Mouse (Mus musculus): ENCODE results near the gene Slc16a10. TPM values are rescaled to one million over a fixed set of nuclear protein-coding genes. Genes with fewer than 3 reads are reported as not detected.

Gene Slc16a10
- total and polyA plus RNA-seq, 3 experiments = 4.1 to 10.4 (median 4.5) TPM

DNA sequence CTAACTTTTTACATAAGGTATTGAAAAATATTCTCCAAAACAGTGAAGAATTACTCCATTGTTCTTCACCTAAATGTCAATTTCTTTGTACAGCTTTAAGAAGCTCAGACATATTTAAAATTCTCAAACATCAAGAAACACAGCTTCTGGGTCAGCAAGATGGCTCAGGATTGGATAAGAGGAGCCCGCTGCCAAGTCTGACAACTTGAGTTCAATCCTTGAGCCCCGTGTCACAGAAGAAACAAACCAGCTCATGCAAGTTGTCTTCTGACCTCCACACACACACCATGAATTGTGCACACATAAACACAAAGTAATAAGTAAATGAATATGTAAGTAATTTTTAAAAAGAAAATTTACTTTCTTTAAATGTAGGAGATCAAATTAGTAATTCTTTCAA is 50.6 kb downstream of the Slc16a10 start:
- Histone ChIP-seq H3K4me3 (replicated peaks in 1 of 3; ENCODE audit: low read depth in 2 of 3, low read length in 2 of 3, poor library complexity in 1 of 3) (no peak overlapping the region), H3K9ac (ENCODE audit: insufficient read depth, low read depth) (no peak overlapping the region), H3K27me3 (replicated peaks) (no peaks in the 10 kb centered on the region), H3K4me1 (ENCODE audit: control insufficient read depth in 1 of 2, insufficient read depth in 2 of 2) (peaks cover 4 to 10% of the 10 kb centered on the region in 2 experiments; a peak in 2 of 4 replicates), H3K27ac (ENCODE audit: insufficient read depth, low read depth) (no peak overlapping the region), H3K79me2 (replicated peaks; ENCODE audit: control insufficient read depth, extremely low read depth, insufficient read depth, poor library complexity, severe bottlenecking) (no peaks in the 10 kb centered on the region), H3K36me3 (replicated peaks in 1 of 2; ENCODE audit: control insufficient read depth in 1 of 2, insufficient read depth in 1 of 2, low read length in 1 of 2) (no peaks in the 10 kb centered on the region), H3K9me3 (replicated peaks; ENCODE audit: low read length) (peaks cover 2% of the 10 kb centered on the region), H3K4me2 (ENCODE audit: insufficient read depth, low read depth, poor library complexity, severe bottlenecking) (no peak overlapping the region)
- DNase-seq (ENCODE audit: extremely low read depth) = no peak
- dilution Hi-C loops (cut with MboI; ENCODE audit: extremely low pct_ligation_motif_present, extremely low pct_unique_long_range_greater_than_20kb, low sequenced_read_pairs) (no loop called here), in situ Hi-C loops (cut with MboI; ENCODE audit: low pct_ligation_motif_present, low pct_unique_long_range_greater_than_20kb, low sequenced_read_pairs) (no loop called here)
- TF ChIP-seq TCF12 (IDR thresholded peaks at IDR 0.05; ENCODE audit: low read depth, low read length) = no peak
- no peak for TF ChIP-seq MAZ (IDR thresholded peaks at IDR 0.05; ENCODE audit: low read depth, low read length)
- no peak for TF ChIP-seq USF2 (conservative IDR thresholded peaks at IDR 0.05; ENCODE audit: low read depth, low read length)
- no peak for TF ChIP-seq NRF1 (IDR thresholded peaks at IDR 0.05; ENCODE audit: low read depth, low read length)
- no peak for TF ChIP-seq POLR2A (IDR thresholded peaks at IDR 0.05; ENCODE audit: low read depth, low read length)
- TF ChIP-seq CTCF (conservative IDR thresholded peaks at IDR 0.05 in 1 of 2, IDR thresholded peaks at IDR 0.05 in 1 of 2; ENCODE audit: low read depth in 2 of 2, low read length in 2 of 2) = no peak
- no peak for TF ChIP-seq SIN3A (IDR thresholded peaks at IDR 0.05; ENCODE audit: low read length)
- no peak for TF ChIP-seq E2F4 (IDR thresholded peaks at IDR 0.05; ENCODE audit: insufficient replicate concordance, low read depth, low read length)
- TF ChIP-seq ELF1 (IDR thresholded peaks at IDR 0.05; ENCODE audit: low read depth, low read length) = no peak
- TF ChIP-seq UBTF (IDR thresholded peaks at IDR 0.05; ENCODE audit: low read depth, low read length) = no peak
- no peak for TF ChIP-seq NELFE (IDR thresholded peaks at IDR 0.05; ENCODE audit: low read depth, low read length)
- no peak for TF ChIP-seq ZNF384 (IDR thresholded peaks at IDR 0.05; ENCODE audit: low read depth, low read length)
- no peak for TF ChIP-seq POLR2AphosphoS2 (IDR thresholded peaks at IDR 0.05; ENCODE audit: low read depth, low read length)
- TF ChIP-seq BHLHE40 (IDR thresholded peaks at IDR 0.05; ENCODE audit: low read depth, low read length) = no peak
- no peak for TF ChIP-seq ZMIZ1 (IDR thresholded peaks at IDR 0.05; ENCODE audit: low read depth, low read length)
- no peak for TF ChIP-seq EP300 (IDR thresholded peaks at IDR 0.05; ENCODE audit: low read length)

DNA sequence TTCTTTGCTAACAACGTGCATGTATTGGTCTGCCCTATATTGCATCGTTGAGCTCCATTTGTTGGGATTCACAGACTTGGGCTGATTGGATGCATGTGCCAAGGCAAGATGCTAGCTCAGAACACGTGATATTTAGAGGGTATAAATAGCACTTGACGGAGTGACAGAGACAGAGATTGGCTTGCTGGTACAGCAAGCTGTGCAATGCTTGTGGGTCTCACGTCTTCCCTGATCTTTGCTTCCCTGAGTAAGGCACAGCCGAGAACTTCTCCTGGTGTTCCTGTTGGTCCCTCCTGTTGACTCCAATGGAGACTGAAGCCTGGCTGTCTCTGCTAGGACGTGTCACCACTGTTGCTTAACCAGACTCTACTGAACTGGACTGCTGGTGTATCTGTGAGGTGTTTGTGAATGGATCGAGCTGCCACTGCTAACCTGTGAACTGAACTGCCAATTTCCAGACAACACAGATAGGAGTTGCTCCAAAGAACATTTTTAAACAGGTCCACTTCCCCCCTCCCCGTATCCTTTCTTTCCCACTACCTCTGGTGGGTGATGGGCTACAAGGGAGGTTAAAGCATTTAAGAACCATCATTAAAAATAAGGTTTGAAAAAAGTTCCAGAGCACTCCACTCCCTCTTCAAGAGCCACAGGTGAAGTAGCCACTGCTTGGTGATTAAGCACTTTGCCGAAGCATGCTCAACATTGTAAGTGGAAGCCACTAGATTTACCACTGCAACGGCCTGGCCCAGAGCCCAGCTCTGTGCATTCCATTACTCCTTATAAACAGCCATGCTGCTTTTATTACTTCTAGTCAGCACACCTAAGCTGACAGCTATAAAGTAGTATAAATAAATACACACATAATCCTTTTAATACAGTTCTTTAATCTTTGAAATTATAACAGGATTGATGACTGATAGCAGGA is 51.3 kb downstream of the Slc16a10 start:
- Histone ChIP-seq H3K27me3 (replicated peaks) (no peaks in the 10 kb centered on the region), H3K4me1 (ENCODE audit: control insufficient read depth in 1 of 2, insufficient read depth in 2 of 2) (peaks cover under 1 to 10% of the 10 kb centered on the region in 2 experiments; a peak in 2 of 4 replicates), H3K9me3 (replicated peaks; ENCODE audit: low read length) (peaks cover 2% of the 10 kb centered on the region), H3K36me3 (replicated peaks in 1 of 2; ENCODE audit: control insufficient read depth in 1 of 2, insufficient read depth in 1 of 2, low read length in 1 of 2) (no peaks in the 10 kb centered on the region), H3K4me3 (replicated peaks in 1 of 3; ENCODE audit: low read depth in 2 of 3, low read length in 2 of 3, poor library complexity in 1 of 3) (no peak overlapping the region), H3K4me2 (ENCODE audit: insufficient read depth, low read depth, poor library complexity, severe bottlenecking) (no peak overlapping the region), H3K9ac (ENCODE audit: insufficient read depth, low read depth) (no peak overlapping the region), H3K79me2 (replicated peaks; ENCODE audit: control insufficient read depth, extremely low read depth, insufficient read depth, poor library complexity, severe bottlenecking) (no peaks in the 10 kb centered on the region), H3K27ac (ENCODE audit: insufficient read depth, low read depth) (no peak overlapping the region)
- in situ Hi-C loops (cut with MboI; ENCODE audit: low pct_ligation_motif_present, low pct_unique_long_range_greater_than_20kb, low sequenced_read_pairs) (no loop called here), dilution Hi-C loops (cut with MboI; ENCODE audit: extremely low pct_ligation_motif_present, extremely low pct_unique_long_range_greater_than_20kb, low sequenced_read_pairs) (no loop called here)
- TF ChIP-seq ZMIZ1 (IDR thresholded peaks at IDR 0.05; ENCODE audit: low read depth, low read length) (no peak), JUND (conservative IDR thresholded peaks at IDR 0.05; ENCODE audit: low read depth, low read length) (no peak), ZKSCAN1 (IDR thresholded peaks at IDR 0.05; ENCODE audit: borderline replicate concordance, low read depth, low read length) (no peak)
- no peak for DNase-seq (ENCODE audit: extremely low read depth)

Measured in CH12.LX (cell line).